Mouse (Mus musculus) adrenal gland, postnatal 25 days (tissue): ENCODE results near the gene Fam83d. TPM values are rescaled to one million over a fixed set of nuclear protein-coding genes. Genes with fewer than 3 reads are reported as not detected.
"Not testable (repeated sequence)": the region's sequence is repeated elsewhere in the genome, so short reads cannot be mapped to it uniquely, and the experiment has no call there.

Experiments used
- DNase-seq: peaks from one replicate; pipeline ENCODE4 v3.0.0; 2021; ENCODE audit warnings: mixed read lengths
- long read RNA-seq: library from polyadenylated mRNA; stranded (forward); transcript quantifications from one replicate; pipeline ENCODE4 v2.0.0, GENCODE M21; 2021
- total RNA-seq: library from RNA; stranded (reverse); gene quantifications from 2 replicates; pipeline ENCODE4 v1.2.3, GENCODE M21; 2021

The Fam83d gene
- total RNA-seq, result 2.3 and 2.8 TPM in 2 replicates
- long read RNA-seq, partial matches to known transcripts, result 1 of 5 reads
- long read RNA-seq, other reads (novel, unspliced or antisense), result 1 of 5 reads

DNA sequence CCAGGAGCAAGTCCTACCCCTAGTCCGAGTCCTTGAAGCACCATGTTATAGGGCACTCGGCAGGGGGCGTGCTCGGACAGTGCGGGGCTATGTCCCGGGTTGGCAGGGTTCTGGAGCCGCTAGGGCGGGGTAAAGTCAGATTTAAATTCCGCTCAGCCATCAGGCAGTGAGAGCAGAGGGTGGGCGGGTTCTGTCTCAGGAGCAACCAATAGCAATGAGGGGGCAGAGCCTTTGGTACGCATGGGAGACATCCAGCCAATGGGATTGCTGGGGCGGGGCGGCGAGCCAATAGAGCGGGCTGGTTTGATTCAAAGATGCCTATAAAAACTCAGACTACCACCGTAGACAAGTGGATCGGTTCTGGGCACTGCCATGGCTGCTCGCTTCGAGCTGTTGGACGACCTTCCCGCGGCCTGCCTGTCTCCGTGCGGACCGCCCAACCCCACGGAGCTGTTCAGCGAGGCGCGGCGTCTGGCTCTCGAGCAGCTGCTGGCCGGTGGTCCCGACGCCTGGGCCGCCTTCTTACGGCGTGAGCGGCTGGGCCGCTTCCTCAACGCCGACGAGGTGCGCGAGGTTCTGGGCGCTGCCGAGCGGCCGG, at the start of gene Fam83d:
Gene Fam83d (plus strand): TSS at position 352 of the 598 bp plus-strand sequence.
- peak; percentile 94 for DNase-seq

DNA sequence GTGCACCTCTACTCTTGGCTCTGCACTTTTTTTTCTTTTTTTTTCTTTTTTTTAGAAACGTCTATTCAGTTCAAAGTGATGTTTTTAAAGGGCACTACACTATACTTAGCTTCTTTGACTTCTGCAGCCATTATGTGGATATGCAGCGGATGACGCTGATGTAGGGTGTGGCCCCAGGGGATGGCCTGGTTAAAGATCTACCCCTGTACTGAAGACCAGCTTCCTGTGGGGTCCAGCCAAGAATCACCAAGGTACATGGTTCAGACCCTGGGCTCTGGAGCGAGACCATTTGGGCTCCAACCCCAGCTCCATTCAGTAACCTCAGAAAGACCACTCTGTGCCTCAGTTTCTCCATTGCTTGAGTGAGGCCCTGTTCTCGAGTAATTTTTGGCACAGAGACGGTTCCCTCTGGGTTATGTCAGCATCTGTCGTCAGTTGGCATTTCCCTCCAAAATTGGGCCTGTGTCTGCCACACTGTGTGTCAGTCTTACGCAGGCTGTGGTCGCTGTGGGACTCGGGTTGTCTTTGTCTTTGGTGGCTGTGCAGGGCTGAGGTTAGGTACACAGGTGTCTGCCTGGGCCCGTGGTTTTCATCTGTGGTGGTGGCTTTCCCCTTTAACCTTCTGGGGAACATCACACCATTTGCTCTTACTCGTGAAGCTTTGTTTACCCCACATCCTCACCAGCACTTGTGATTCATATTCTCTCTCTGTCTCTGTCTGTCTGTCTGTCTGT, 48.9 kb upstream of the Fam83d start:
- no peak for DNase-seq

- no peak for DNase-seq
These were observed 47.0 kb upstream of the Fam83d start for GRCm38 (mm10) chr2:158720715-158721370.

DNA sequence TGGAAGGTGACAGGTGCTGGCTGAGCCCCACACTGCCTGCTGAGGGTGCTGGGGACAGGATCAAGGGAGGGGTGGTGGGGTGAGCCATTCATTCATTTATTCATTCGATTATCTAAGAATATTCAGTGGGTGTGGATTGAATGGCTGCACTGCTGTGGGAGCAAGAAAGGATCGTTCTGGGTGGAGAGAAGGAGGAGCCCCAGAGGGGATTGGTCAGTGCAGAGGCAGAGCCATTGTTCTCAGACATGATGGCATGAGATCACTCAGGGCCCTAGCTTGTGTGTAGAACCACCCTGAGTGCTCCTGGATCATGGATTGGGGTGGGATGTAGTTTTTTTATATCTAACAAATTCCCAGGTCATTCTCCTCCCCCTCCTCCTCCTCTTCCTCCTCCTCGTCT, 46.4 kb upstream of the Fam83d start:
- DNase-seq, result no peak

GRCm38 (mm10) chr2:158722135-158722534, 45.8 kb upstream of the Fam83d start:
- DNase-seq, result no peak

DNA sequence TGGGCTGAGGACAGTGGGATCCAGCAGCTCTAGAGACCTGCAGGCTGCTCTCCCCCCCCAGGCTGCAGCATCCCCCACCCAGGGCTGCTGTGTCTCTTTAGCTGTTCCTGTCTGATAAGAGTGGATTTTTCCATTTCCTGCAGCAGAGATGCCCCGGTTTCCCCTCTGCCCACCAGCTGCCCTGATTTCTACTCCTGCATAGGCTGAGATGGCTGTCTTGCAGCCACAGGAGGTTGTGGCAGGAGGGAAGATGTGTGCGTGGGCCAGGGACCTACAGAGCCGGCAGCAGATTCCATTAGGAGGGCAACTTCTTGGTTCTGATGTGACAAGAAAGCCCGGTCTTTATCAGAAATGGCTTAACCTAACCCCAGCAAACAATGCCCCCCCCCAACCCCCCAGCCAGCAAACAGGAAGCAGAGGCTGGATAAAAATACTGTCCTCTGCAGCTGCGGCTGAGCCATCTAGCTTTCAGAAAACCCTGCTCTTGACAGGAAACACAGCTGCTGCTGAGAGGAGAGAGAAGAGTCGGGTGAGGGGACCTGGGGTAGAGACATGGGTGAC, 44.8 kb upstream of the Fam83d start:
- DNase-seq, result no peak

DNA sequence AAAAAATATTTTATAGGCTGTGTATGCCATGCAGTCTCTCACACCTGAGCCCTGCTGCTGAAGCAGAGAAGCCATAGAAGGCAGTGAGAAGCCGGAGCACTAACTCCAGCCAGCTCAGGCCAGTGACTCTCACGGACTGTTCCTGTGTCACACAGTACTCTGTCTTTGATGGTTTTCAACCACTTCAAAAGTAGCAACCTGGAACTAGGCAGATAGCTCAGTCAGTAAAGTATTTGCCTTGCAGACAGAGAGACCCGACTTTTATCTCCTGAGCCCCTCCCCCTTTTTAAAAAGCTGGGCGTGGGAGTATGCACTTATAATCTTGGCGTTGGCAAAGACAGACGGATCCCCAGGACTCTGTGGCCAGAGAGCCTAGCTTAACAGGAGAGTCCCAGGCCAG, 44.1 kb upstream of the Fam83d start:
- no peak for DNase-seq

DNA sequence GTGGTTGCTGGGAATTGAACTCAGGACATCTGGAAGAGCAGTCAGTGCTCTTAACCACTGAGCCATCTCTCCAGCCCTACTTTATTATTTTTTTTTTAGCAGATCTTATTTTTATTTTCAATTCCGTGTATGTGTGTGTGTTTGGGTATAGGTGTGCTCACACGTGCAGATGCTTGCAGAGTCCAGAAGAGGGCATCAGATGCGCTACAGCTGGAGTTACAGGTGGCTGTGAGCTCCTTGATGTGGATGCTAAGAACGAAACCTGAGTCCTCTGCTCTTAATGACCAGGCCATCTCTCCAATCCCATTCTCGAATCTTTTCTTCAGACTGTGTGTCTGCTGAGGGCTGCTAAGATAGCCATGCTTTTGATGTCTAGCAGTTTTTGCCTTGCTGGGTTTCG, 41.6 kb upstream of the Fam83d start:
- DNase-seq, result no peak

DNA sequence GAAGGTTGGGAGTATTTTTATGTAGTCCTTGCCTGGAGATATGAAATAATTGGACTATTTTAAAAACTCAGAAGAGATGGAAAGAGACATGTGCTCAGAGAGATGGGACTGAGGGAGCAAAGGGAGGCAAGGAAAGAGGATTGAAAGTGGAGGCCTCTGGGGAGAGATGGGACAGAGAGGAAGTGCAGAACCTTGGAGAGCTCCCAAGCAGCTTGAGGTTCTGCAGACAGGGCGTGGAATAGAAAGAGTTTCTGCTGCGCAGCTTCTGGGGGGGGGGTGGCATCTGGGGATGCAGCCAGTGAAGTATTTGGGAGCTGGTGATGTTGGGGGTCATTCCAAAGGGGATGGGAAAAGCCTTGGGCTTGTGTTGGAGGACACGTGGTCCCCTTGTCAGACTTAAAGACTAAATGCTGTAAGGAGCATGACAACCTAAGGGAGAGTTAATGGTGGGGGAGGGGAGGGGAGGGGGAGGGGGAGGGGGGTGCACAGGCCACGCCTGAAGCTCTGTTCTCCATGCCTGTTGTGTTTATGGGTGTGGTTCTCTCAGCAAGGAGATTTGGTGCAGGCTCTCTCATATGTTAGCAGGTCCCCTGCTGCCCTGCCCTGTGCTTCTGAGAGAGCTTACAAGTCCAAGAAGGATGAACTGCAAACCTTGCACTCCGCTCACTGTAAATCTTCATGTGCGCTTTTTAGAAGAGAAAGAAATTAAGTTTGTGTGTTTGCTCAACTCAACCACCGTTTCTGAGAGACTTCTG, 39.7 kb upstream of the Fam83d start:
- no peak for DNase-seq

DNA sequence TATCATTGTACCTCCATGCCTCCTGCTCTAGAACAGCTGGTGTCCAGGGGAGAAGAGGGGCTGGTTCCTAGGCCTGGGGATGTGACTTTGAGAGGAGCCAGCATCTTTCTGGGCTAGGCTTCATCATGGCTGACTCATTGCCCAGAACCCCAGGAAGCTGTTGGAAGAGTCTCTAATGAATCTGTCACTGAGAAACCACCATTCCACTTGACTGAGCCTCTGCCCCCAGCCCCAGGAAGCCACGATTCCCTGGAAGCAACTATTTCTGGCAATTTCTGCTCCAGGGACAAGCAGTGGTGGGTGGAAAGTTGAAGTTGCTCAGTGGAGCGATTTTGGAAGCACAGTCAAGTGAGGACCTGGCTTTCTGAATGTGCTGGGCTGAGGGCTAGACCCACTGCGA, 37.0 kb upstream of the Fam83d start:
- no peak for DNase-seq

- DNase-seq, result no peak
These were observed 35.4 kb upstream of the Fam83d start for GRCm38 (mm10) chr2:158732521-158732920.

GRCm38 (mm10) chr2:158733136-158733535, 34.8 kb upstream of the Fam83d start:
- no peak for DNase-seq

DNA sequence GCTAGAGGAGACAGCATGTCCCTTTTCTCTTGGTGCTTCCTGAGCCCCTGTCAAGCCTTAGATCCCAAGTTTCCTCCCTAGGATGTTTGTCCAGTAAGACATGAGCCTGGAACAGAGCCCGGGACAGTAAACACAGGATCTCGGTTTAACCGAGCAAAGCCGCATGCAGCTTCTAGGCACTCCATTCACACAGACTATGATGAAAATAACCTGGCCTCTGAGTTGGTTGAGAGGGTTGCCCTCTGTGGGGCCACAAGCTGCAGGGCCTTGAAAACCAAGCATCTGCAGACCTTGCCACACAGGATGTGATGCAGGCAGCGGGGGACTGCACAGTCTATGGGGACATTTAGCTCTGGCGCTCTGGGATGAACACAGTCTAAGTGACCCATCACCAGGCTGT, 34.0 kb upstream of the Fam83d start:
- no peak for DNase-seq

GRCm38 (mm10) chr2:158734500-158735152, 33.3 kb upstream of the Fam83d start:
- DNase-seq, result peak; percentile 45

DNA sequence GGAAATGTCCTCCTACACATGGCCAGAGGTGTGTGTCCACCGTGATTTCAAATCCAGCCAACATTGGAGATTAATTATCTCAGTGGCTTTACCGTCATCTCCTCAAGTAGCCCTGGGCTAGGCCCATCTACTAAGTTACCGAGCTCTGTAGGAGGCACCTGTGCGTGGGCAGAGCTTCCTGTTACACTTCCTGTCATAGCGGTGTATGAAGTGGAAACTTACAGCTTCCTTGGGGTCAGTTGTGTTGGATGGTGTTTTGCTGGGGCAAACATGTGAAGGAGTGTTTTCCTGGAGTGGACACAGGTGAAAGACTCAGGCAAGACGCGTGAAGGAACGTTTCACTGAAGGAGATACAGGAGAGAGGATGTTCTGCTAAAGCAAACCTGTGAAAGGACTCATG, 32.6 kb upstream of the Fam83d start:
- DNase-seq, result no peak

GRCm38 (mm10) chr2:158736247-158736646, 31.6 kb upstream of the Fam83d start:
- not testable (repeated sequence) for DNase-seq

- DNase-seq, result no peak
These were observed 29.3 kb upstream of the Fam83d start for GRCm38 (mm10) chr2:158738591-158738990.

- no peak for DNase-seq
These were observed 28.8 kb upstream of the Fam83d start for GRCm38 (mm10) chr2:158739113-158739512.

- DNase-seq, result no peak
These were observed 26.8 kb upstream of the Fam83d start for GRCm38 (mm10) chr2:158741011-158741501.

DNA sequence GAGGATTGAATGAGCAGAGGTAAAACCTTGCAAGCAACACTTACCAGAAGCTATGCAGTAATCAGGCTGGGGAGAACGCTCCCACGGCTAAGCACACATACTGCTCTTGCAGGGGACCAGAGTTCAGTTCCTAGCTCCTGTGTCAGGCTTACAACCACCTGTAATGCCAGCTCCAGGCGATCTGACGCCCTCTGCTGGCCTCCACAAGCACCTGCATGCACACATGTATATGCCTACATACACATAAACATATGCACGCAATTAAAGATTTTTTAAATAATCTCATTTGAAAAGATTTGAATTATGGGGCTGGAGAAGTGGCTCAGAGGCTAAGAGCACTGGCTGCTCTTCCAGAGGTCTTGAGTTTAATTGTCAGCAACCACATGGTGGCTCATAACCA, 25.5 kb upstream of the Fam83d start:
- DNase-seq, result no peak

DNA sequence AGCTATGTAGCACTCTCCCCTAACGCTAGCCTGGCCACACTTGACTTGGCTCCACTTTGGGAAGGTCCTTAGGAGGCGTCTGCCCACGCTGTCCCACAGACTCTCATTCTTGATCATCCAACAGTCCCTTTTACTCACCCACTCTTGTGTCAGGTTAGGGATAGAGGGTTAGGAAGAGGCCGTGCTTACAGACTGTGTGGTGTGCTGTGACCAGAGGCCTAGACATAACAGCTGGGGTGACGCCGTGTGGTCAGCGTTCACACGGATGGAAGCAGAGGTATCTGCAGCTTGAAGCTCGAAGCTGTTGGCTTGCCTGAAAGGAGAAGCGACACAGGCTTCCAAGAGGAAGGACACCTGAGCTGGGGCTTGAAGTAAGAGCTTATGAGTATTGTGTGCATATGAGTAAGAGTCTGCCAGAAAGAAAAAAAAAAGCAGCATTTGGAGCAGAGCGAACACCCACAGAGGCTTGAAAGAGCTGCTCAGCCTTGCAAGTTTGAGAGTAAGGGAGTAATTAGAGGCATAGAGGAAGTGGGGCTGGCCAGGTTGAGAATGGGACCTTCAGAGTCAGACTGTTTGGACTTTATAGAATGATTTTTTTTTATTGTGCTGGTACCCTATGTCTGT, 24.3 kb upstream of the Fam83d start:
- no peak for DNase-seq
